Mouse (Mus musculus) ES-Bruce4 (cell line): ENCODE results near the gene AC134908.4.
"Not testable (repeated sequence)": the region's sequence is repeated elsewhere in the genome, so short reads cannot be mapped to it uniquely, and the experiment has no call there.

Experiments
- CTCF ChIP-seq: IDR thresholded peaks from one replicate; pipeline ENCODE4 v1.8.1; 2011; ENCODE audit warnings: low read depth, low read length
- POLR2A ChIP-seq: IDR thresholded peaks from one replicate; pipeline ENCODE4 v1.8.1; 2011; ENCODE audit warnings: low read length; ENCODE audit not compliant: insufficient read depth

- not testable (repeated sequence) for TF ChIP-seq POLR2A, CTCF
Observed at GRCm38 (mm10) chr17:25807452-25807851, 12.0 kb upstream of the AC134908.4 start.
